17 mouse cellular contexts compared by ENCODE assay signal in genomic region chr7:79190592-79190991, GRCm38 (mm10). TPM values are rescaled to one million over a fixed set of nuclear protein-coding genes. Genes with fewer than 3 reads are reported as not detected.
DNase-seq lines count a peak whose midpoint lies in the region; ATAC-seq lines count a peak whose summit lies in the region.
"Had no signal": no experiment of that assay in that cellular context is flagged by ENCODE, and none has a peak within 500 bp of the region (broad histone marks: within the 10 kb centered on the region; RNA-seq: fewer than 3 reads in every experiment).

No protein-coding gene starts in this region.

- H3K4me1 ChIP-seq in kidney, embryonic 16.5 days (ENCODE audit: insufficient read depth, low read length), result peaks cover 6% of the 10 kb centered on the region; the same call in 1 of the 2 replicates
- H3K4me1 ChIP-seq: embryonic facial prominence, embryonic 15.5 days; stomach, embryonic 15.5 days had no signal

- no peak overlapping the region for H3K9ac ChIP-seq in kidney, embryonic 16.5 days (replicated peaks; ENCODE audit: low read length)
- H3K9ac ChIP-seq: embryonic facial prominence, embryonic 15.5 days; forebrain, embryonic 13.5 days; liver, embryonic 14.5 days; stomach, embryonic 15.5 days had no signal

- WGBS in kidney, embryonic 16.5 days, result 32% methylated on average over 3 of the region's 3 CpGs

- ATAC-seq in kidney, embryonic 16.5 days (ENCODE audit: low FRiP score, low TSS enrichment), result no peak
- ATAC-seq in frontal cortex, adult (ENCODE audit: low TSS enrichment), result no peak
- ATAC-seq: forebrain, embryonic 13.5 days; intestine, embryonic 16.5 days had no signal

- no peak overlapping the region for H3K4me2 ChIP-seq in kidney, embryonic 16.5 days (replicated peaks; ENCODE audit: low read depth, low read length)
- H3K4me2 ChIP-seq: embryonic facial prominence, embryonic 15.5 days; forebrain, embryonic 13.5 days; stomach, embryonic 15.5 days had no signal

- no peaks in the 10 kb centered on the region for H3K9me3 ChIP-seq in kidney, embryonic 16.5 days (ENCODE audit: low read length)
- H3K9me3 ChIP-seq: embryonic facial prominence, embryonic 15.5 days; forebrain, embryonic 13.5 days; stomach, embryonic 15.5 days had no signal

- no peak overlapping the region for H3K27ac ChIP-seq in kidney, embryonic 16.5 days (ENCODE audit: low read length)
- H3K27ac ChIP-seq: embryonic facial prominence, embryonic 15.5 days; forebrain, embryonic 13.5 days; liver, embryonic 14.5 days; stomach, embryonic 15.5 days had no signal

- H3K27me3 ChIP-seq in kidney, embryonic 16.5 days (ENCODE audit: insufficient read depth, low read length), result no peaks in the 10 kb centered on the region
- H3K27me3 ChIP-seq: embryonic facial prominence, embryonic 15.5 days; forebrain, embryonic 13.5 days; stomach, embryonic 15.5 days had no signal

- H3K4me3 ChIP-seq in kidney, embryonic 16.5 days (ENCODE audit: low read length), result no peak overlapping the region
- H3K4me3 ChIP-seq: embryonic facial prominence, embryonic 15.5 days; forebrain, embryonic 13.5 days; stomach, embryonic 15.5 days had no signal

- H3K36me3 ChIP-seq in kidney, embryonic 16.5 days (ENCODE audit: insufficient read depth, low read length), result no peaks in the 10 kb centered on the region
- H3K36me3 ChIP-seq: embryonic facial prominence, embryonic 15.5 days; stomach, embryonic 15.5 days had no signal

- peak; percentile 4 to 23 for DNase-seq in kidney, postnatal 25 days
- DNase-seq in CD4-positive helper T cell, adult 2 months (ENCODE audit: low read depth, low spot score), result peak; percentile 71
- DNase-seq in adrenal gland, adult 8-10 months, result peak; percentile 49
- DNase-seq in naive thymus-derived CD4-positive, alpha-beta T cell, adult 2 months (ENCODE audit: low read depth), result peak; percentile 79
- no peak for DNase-seq in left cerebral cortex, adult 9 months (ENCODE audit: low spot score in 2 of 2)
- DNase-seq in frontal cortex, adult 2 months (ENCODE audit: extremely low spot score in 1 of 2, low spot score in 1 of 2), result no peak
- DNase-seq: gastrocnemius, postnatal 10 days; kidney, postnatal 14 days had no signal

RNA-seq across cellular contexts. Expression of gene Mfge8, which starts 41.7 kb away (rescaled TPM):
- 298 and 328 TPM in 2 replicates for polyA plus RNA-seq in kidney, embryonic 16.5 days (2015; fragmentation: Nextera tagmentation; extraction: Ambion mirVana)
- 100 to 1,000 TPM; 263 to 328 (median 290) TPM for total RNA-seq in adrenal gland, adult 8-10 months (2022)
- polyA plus RNA-seq in frontal cortex, adult 2 months (2012; rRNA removed), result 273 and 340 TPM in 2 replicates

RNA-seq across cellular contexts. Expression of gene Hapln3, which starts 59.8 kb away (rescaled TPM):
- 4.3 and 4.4 TPM in 2 replicates for polyA plus RNA-seq in kidney, embryonic 16.5 days (2015; fragmentation: Nextera tagmentation; extraction: Ambion mirVana)
- total RNA-seq in adrenal gland, adult 8-10 months (2022), result 1 to 10 TPM in 1 of 4 experiments, under 1 TPM in 3; 0.55 to 2.0 (median 0.67) TPM
- polyA plus RNA-seq in frontal cortex, adult 2 months (2012; rRNA removed), result 4.2 and 4.5 TPM in 2 replicates
- total RNA-seq: hematopoietic stem cell, adult 5-6 weeks; megakaryocyte-erythroid progenitor cell, adult 5-6 weeks had no signal

Comparison
In these comparisons a context has a peak if more than half of its experiments do, and no peak if none do; other contexts are left out.
1. DNase-seq: peak in kidney, postnatal 25 days (2 of 2), CD4-positive helper T cell, adult 2 months (single experiment), adrenal gland, adult 8-10 months (single experiment) and naive thymus-derived CD4-positive, alpha-beta T cell, adult 2 months (single experiment); none in left cerebral cortex, adult 9 months (0 of 2) and frontal cortex, adult 2 months (0 of 2).